Mouse (Mus musculus) lung, postnatal 10 days (tissue): ENCODE results near the gene Ppm1k.
A peak's percentile ranks its signal among the peaks of the same experiment; 100 is the strongest.
"Not testable (repeated sequence)": the region's sequence is repeated elsewhere in the genome, so short reads cannot be mapped to it uniquely, and the experiment has no call there.

Experiments used
- DNase-seq: peaks from one replicate; pipeline ENCODE4 v3.0.0; 2021

Gene Ppm1k

DNA sequence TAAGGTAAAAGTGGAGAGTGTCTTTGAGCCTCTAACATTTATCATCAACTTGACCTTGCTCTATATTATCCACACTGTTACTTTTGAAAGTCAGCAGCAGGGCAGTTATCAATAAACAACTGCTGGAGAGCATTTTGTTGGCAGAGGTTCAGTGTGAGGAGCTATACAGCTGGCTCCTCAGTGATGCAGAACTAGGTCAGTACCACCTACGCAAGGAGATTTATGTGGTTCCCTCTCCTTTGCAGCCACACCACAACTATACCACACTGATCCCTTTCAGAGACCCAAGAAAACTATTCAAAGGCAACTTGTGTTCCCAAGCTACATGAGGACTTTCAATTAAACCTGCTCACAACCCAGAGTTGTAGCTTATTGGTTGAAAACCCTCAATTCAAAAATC lies 3.8 kb downstream of the Ppm1k start:
- no peak for DNase-seq

DNA sequence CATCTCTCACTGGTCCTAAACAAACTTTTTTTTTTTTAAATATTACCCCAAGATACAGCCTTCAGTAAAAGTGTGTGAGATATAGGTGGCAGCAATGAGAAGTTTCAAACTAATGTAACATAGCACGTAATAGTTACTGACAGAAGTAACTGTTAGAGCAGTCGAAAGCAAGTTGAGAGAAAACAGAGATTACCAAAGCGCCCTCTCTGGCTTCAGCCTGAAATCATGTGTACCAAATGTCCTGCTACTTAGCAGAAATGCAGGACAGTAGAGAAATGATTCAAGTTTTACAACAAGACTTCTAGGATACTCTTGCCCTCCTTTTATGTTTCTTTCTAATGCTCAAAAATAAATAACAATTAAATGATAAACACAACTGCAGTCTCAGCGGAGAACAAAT lies 4.3 kb downstream of the Ppm1k start:
- peak; percentile 13 for DNase-seq

DNA sequence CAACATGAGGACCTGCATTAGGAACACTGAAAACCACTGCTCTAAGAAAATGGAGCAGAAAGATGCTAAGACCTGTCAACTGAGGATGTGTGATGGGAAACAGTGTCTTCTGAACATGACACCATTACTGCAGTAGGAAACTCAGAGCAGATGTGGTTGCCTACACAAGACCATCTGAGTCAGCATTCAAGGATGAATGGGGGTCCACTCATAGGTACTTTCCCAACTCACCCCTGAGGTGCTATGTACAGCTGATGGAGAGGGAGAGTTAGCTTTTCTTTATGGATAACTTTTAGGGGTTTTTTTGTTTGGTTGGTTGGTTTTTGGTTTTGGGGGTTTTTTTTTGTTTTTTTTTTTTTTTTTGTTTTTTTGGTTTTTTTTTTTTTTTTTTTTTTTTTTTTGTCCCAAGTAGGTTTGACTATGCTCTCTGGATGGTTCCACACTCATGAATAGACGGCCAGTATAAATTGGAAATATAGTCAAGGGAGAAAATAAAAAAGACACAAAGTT lies 5.9 kb downstream of the Ppm1k start:
- DNase-seq, result no peak

DNA sequence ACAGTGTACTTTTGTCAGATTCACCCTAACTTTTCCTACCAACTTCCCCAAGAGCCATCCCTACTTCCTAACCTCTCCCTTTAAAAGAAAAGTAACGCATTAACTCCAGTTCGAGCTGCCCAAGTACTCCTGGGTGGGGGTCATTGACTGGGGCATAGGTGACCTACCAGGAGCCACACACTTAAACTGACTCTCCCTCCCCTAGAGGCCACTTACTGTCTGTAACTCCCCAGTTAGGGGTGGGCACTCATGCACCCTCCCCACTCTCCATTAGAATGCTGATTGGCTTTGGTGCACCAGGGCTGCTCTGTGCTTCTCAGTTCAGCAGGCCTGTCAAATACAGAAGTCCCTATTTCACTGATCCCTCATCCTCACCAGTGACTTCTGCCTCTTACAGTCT lies 8.3 kb downstream of the Ppm1k start:
- no peak for DNase-seq

DNA sequence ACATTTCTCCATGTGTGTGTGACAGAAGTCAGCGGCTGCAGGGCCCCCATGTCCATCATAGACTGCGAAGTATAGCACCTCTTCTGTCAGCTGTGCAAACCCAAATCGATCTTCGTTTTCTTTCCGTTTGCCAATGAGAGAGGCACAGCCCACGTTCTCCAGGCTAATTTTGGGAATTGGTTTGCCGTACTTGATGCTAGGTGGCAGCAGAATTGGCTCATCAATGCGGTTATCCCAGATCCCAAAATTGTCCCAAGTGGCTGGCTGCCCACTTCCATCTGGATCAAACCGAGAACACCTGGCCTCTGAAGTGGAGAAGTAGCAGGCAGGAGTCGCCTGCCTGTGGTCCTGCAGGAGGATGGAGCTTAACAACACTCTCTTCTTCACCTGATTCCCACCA lies 10.5 kb downstream of the Ppm1k start:
- DNase-seq, result no peak

DNA sequence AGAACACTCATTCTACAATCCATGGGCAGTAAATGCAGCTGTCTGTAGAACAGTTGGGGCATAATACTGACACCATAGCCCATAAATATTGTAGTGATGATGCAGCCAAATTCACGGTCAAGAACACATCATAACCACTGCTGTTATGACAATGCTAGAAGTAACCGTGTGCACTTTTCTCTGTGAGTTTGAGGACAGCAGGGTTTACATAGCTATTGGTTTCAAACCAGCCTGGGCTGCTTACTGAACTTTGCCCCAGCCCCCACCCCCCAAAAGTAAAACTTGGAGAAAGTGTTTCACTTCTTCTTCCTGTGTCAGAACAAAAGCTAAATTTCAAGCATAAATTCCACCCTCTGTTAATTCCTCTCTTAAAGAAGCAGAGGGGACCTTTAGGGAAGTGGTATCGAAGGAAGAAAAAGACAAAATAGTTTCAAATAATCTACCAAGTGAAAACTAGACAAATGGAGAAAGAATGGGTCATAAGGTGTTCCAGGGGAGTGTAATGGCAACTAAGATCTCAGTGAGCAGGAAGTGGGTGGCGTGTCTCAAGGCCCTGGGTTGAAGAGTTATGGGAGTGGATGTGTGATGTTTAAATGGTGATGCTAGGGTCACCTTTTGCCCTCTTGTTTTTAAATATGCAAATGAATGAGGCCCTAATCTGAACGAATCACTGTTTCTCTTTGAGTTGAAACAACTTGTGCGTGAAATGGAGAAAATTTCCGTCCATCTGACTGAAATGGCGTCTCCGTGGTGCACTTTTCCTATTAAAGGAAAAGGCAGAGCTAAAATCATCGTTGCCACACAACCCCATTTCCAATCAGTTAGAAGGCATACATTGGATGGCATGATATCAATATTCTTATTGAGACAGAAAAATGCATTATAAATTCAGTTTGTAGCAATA lies 14.3 kb downstream of the Ppm1k start:
- no peak for DNase-seq

DNA sequence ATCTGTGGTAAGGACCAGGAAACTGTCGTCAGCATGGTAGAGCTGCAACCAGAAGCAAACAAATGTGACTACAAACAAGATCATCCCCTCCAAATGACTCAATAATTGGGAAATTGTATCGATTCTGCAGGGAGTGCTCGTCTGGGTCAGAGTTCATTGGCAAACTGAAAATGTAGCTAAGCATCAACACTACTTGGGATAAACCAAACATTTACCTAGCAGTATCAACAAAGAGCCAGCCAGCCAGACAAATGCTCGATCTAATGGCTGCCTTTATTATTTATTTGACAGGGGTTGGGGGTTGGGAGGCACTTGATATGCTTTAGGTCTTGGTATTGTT lies 21.3 kb downstream of the Ppm1k start:
- DNase-seq, result no peak

DNA sequence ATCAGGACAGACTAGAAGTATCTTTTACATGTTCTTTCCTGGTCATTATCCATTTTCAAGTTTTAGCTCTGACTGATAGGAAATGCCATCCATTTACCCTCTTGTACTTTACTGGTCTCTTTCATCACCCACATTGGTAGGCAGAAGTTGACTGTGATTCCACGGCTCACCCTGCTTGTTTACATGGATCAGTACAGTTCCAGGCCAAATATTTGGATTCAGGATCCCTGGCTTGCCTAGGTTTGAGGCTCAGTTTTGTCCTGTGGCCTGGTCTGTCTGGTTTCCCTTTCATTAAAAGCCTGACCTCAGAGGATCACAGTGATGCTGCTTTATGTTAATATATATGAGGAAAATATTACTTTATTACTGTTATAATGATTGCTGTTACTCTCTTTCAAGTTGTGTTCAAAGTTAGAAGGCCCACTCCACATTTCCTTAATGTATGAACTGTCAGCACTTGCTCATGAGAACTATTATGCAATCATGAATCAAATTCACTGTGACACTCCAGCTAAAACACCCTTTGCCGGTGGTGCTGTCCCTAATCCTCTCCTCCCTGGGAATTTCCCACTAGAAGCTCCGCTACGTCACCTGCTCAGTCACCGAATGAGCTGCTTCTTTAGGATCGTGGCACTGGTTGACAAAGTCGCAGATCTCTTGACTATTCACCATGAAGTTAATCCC lies 21.8 kb downstream of the Ppm1k start:
- no peak for DNase-seq

DNA sequence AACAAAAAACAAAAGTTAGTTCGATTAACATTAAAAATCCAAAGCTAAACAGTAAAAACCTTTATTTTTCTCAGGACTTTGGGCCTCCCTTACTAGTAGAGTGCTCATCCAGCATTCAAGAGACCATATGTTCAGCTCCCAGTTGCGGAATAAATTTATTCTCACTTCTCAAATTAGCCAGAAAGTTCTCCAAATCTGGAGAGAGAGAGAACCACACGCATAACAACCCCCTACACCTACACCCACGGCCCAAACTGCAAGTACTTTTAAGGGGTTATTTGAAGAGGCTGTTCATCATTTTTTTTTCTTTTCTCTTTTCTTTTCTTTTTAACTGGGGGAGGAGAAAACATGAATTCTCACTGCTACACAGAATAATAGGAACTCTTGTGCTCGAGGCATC lies 23.4 kb downstream of the Ppm1k start:
- no peak for DNase-seq

DNA sequence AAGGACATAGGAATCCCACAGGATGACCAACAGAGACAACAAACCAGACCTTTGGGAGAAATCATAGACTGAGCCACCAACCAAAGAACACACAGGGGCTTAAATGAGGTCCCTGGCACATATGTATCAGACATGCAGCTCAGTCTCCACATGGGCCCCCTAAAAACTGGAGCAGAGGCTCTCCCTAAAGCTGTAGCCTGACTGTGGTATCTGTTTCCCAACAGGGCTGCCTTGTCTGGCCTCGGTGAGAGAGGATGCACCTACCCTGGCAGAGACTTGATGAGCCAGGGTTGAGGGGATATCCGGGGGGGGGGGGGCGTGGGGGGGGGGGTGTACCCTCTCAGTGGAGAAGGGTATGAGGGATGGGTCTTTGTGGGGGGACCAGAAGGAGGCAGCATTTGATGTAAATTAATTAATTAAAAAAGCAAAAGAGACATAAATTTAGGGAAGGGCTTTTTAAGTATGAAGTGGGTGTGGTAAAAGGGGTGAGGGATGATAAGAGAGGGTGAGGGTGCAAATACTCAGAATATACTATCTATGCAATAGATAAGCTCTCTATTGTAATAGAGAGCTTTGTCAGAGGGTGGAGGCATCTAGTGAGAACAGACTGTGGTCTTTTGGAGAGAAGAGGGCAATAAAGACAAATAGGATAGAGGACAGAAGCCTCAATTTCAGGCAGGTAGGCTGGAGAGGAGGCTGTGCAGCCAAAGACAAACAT lies 31.4 kb downstream of the Ppm1k start:
- DNase-seq, result no peak

DNA sequence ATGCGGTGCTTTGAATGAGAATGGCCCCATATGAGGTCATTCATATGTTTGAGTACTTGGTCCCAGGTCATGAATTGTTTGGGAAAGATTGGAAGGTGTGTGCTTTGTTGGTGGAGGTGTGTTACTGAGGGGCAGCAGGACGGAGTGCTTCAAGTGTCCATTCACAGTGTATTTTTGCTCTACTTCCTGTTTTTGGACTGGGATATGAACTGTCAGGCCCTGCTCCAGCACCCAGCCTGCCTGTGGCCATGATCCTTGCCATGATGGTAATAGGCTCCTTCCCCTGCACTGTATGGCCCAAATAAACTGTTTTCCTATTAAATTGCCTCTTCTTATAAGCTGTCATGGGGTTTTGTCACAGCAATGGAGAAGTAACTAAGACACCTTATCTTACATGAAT lies 36.1 kb downstream of the Ppm1k start:
- no peak for DNase-seq

DNA sequence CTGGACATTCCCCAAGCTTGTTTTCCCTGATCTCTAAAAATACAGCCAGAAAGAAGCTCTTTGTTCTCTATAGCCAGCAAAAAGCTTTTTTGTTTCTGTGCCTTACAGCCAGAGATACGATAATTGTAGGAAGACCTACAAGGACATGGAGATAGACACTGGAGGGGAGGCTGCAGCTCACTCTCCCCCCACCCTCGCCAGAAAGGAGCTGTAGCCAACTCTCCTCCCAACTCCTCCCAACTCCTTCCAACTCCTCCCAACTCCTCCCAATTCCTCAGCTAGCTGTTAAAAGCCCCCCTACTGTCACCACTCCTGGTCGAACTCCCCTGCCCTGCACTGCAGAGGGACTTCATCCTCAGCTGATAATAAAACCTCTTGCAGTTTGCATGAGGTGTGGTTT lies 67.1 kb downstream of the Ppm1k start:
- not testable (repeated sequence) for DNase-seq
